Mouse (Mus musculus) kidney, adult 10 weeks (tissue): ENCODE data around the gene Gm10521. TPM values are rescaled to one million over a fixed set of nuclear protein-coding genes. Genes with fewer than 3 reads are reported as not detected.

Experiments
- polyA plus RNA-seq: library from polyadenylated mRNA; stranded (reverse); fragments of 350-450 nt; fragmentation: Illumina TruSeq; extraction: RNeasy Lipid Tissue Mini Kit (QIAGEN cat#74804); gene quantifications from one replicate; pipeline ENCODE4 v1.2.3, GENCODE M21; 2014; ENCODE audit warnings: low read depth, low replicate concordance

The Gm10521 gene
- polyA plus RNA-seq = not detected

GRCm38 (mm10) chr1:171895364-171895763 is at the start of gene Gm10521:
Gm10521 (plus strand) TSS chr1:171895664.

GRCm38 (mm10) chr1:171917305-171918039 is 22.0 kb downstream of the Gm10521 start, which contains the start of gene Slamf6:
Slamf6 (plus strand) TSS chr1:171917515.

Other genes starting within 250 kb of the Gm10521 start
- 1.9 TPM for gene Slamf7, start 242.6 kb upstream of the Gm10521 start, polyA plus RNA-seq
- 3.7 TPM for gene Cd48, start 213.7 kb upstream of the Gm10521 start, polyA plus RNA-seq
- not detected for gene Slamf1, start 128.5 kb upstream of the Gm10521 start, polyA plus RNA-seq
- 1.7 TPM for gene Cd84, start 56.0 kb upstream of the Gm10521 start, polyA plus RNA-seq
- gene Slamf6, start 21.9 kb downstream of the Gm10521 start, polyA plus RNA-seq = not detected
- 0.93 TPM for gene Vangl2, start 132.8 kb downstream of the Gm10521 start, polyA plus RNA-seq
- gene Nhlh1, start 161.9 kb downstream of the Gm10521 start, polyA plus RNA-seq = not detected
- 171 TPM for gene Copa, start 186.9 kb downstream of the Gm10521 start, polyA plus RNA-seq
- gene Ncstn, start 187.1 kb downstream of the Gm10521 start, polyA plus RNA-seq = 14.1 TPM
- gene Pex19, start 231.1 kb downstream of the Gm10521 start, polyA plus RNA-seq = 62.7 TPM